ENCODE assay signal across 8 mouse cellular contexts in the genomic region with DNA sequence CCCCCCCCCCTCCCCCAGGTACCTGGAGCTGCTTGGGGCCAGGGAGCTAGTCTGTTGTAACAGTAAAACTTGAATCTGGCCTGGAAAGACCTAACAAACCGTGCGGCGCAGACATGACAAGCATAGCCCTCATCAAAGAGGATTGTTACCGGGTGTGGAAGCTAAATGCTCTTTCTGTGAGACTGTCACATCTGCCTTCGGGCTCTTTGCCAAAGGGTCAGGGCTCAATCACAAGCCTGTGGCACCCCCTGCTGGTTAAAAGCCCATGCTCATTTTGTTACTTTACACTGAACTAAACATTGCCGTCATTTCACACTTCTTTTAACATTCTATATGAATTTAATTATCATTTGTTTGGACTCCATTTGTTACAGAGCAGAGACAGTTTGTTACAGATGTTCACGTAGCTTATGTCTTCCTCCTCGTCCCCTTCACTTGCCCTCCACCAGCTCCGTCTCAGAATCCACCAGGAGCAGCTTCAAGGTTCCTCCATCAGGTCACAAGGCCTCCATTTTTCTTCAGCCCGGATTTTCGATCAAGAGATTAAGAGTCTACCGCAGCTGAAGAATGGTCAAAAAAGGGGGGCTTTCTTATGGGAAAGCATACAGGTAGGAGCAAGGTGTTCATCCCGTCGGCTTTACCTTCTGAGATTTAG.
A peak's percentile ranks its signal among the peaks of the same experiment; 100 is the strongest.
DNase-seq lines count a peak whose midpoint lies in the region; ATAC-seq and TF ChIP-seq lines count a peak whose summit lies in the region.

No protein-coding gene starts in this region.

- H3K9me3 ChIP-seq in hindbrain, embryonic 16.5 days (ENCODE audit: control insufficient read depth, low read length): no peaks in the 10 kb centered on the region

- peak overlapping the region; percentile 50 for H3K9ac ChIP-seq in hindbrain, embryonic 16.5 days (ENCODE audit: low read depth, low read length)

- peak; percentile 73 for TF ChIP-seq CTCF in cerebellum, adult 2 months (IDR thresholded peaks at IDR 0.05; ENCODE audit: borderline replicate concordance, insufficient read depth, low read depth, low read length)

- ATAC-seq in frontal cortex, adult (ENCODE audit: low TSS enrichment): peak; percentile 59; the same call in 1 of the 2 replicates
- ATAC-seq in hindbrain, embryonic 16.5 days: peak; percentile 85
- ATAC-seq in inflammation-experienced regulatory T-cells, adult 6 months: no peak

- H3K27me3 ChIP-seq in cerebellum, adult 2 months (ENCODE audit: control insufficient read depth, insufficient read depth, low read length): no peaks in the 10 kb centered on the region; the same call in 1 of the 2 replicates
- H3K27me3 ChIP-seq in hindbrain, embryonic 16.5 days (replicated peaks; ENCODE audit: control insufficient read depth, insufficient read depth, low read length): no peaks in the 10 kb centered on the region; the same call in 1 of the 2 replicates

- no peaks in the 10 kb centered on the region for H3K36me3 ChIP-seq in hindbrain, embryonic 16.5 days (ENCODE audit: control insufficient read depth, insufficient read depth, low read length)

- H3K4me3 ChIP-seq in cerebellum, adult 2 months (replicated peaks; ENCODE audit: insufficient read depth, low read depth, low read length): peak overlapping the region; percentile 26
- peak overlapping the region; percentile 37 for H3K4me3 ChIP-seq in hindbrain, embryonic 16.5 days (ENCODE audit: low read length)

- no peak overlapping the region for H3K27ac ChIP-seq in cerebellum, adult 2 months (ENCODE audit: insufficient read depth, low read length)
- peak overlapping the region; percentile 7; the same call in 1 of the 2 replicates for H3K27ac ChIP-seq in hindbrain, embryonic 16.5 days (ENCODE audit: low read depth, low read length)

- TF ChIP-seq POLR2A in cerebellum, adult 2 months (IDR thresholded peaks at IDR 0.05; ENCODE audit: borderline replicate concordance, insufficient read depth, low read length): no peak

- peaks cover 2% of the 10 kb centered on the region; the same call in 1 of the 2 replicates for H3K4me1 ChIP-seq in cerebellum, adult 2 months (ENCODE audit: control insufficient read depth, insufficient read depth, low read length)
- peaks cover 13% of the 10 kb centered on the region for H3K4me1 ChIP-seq in hindbrain, embryonic 16.5 days (ENCODE audit: control insufficient read depth, insufficient read depth, low read depth, low read length)

- DNase-seq in R1 (ENCODE audit: low read depth, low spot score): peak; percentile 74
- DNase-seq in cerebellum, adult 2 months: peak; percentile 82 to 85
- peak; percentile 71 to 78 for DNase-seq in layer of hippocampus, postnatal 36 days
- peak; percentile 20 for DNase-seq in lung, postnatal 25 days (ENCODE audit: low spot score)
- DNase-seq in right cerebral cortex, adult 2 months (ENCODE audit: low spot score in 2 of 2): peak; percentile 87

- peak overlapping the region; percentile 67 for H3K4me2 ChIP-seq in hindbrain, embryonic 16.5 days (ENCODE audit: low read length)

- WGBS in cerebellum, adult 2 months: 9% methylated on average over 14 of the region's 14 CpGs
- WGBS in hindbrain, embryonic 16.5 days: 6% methylated on average over 14 of the region's 14 CpGs

Comparison
In these comparisons a context has a peak if more than half of its experiments do, and no peak if none do; other contexts are left out.
1. DNase-seq: peak in every context shown above with its lines; median percentile 87 in right cerebral cortex, adult 2 months; 84 in cerebellum, adult 2 months; 74 in layer of hippocampus, postnatal 36 days; 74 in R1; 20 in lung, postnatal 25 days.